Mouse (Mus musculus) midbrain, postnatal 0 days (tissue): ENCODE results near the gene Pla2r1. TPM values are rescaled to one million over a fixed set of nuclear protein-coding genes. Genes with fewer than 3 reads are reported as not detected.

Experiments
- ATAC-seq: fragments of 200-750 bp; cut with Nextera tagmentation; 2 replicates; pipeline ENCODE4 v1.8.0; 2017; ENCODE audit warnings: moderate number of reproducible peaks, mild to moderate bottlenecking, moderate TSS enrichment, moderate library complexity; ENCODE audit not compliant: low FRiP score
- DNase-seq: peaks from one replicate; pipeline ENCODE4 v3.0.0-alpha.2; 2015; ENCODE audit warnings: low spot score
- H3K27ac ChIP-seq: fragments of 300-500 bp; sonication (generic); 2 replicates; pipeline ENCODE4 v1.5.1; 2014; ENCODE audit warnings: low read depth, mild to moderate bottlenecking, low read length, mixed read lengths
- H3K27me3 ChIP-seq: fragments of 300-500 bp; sonication (generic); 2 replicates; pipeline ENCODE4 v1.6.1; 2014; ENCODE audit warnings: low read length, control low read depth, mixed read lengths; ENCODE audit not compliant: insufficient read depth
- H3K36me3 ChIP-seq: fragments of 300-500 bp; sonication (generic); 2 replicates; pipeline ENCODE4 v1.6.1; 2014; ENCODE audit warnings: low read length, control low read depth, mixed read lengths; ENCODE audit not compliant: insufficient read depth
- H3K4me1 ChIP-seq: fragments of 300-500 bp; sonication (generic); 2 replicates; pipeline ENCODE4 v1.6.1; 2014; ENCODE audit warnings: mild to moderate bottlenecking, control low read depth, antibody characterized with exemption, low read length, mixed read lengths; ENCODE audit not compliant: insufficient read depth
- H3K4me2 ChIP-seq: fragments of 300-500 bp; sonication (generic); 2 replicates; pipeline ENCODE4 v1.6.1; 2014; ENCODE audit warnings: low read depth, mild to moderate bottlenecking, low read length, mixed read lengths; ENCODE audit not compliant: poor library complexity, severe bottlenecking
- H3K4me3 ChIP-seq: fragments of 300-500 bp; sonication (generic); 2 replicates; pipeline ENCODE4 v1.5.1; 2014; ENCODE audit warnings: low read depth, mild to moderate bottlenecking, low read length, moderate library complexity
- H3K9ac ChIP-seq: fragments of 300-500 bp; sonication (generic); replicated peaks from 2 replicates; pipeline ENCODE4 v1.6.1; 2014; ENCODE audit warnings: mild to moderate bottlenecking, low read length, moderate library complexity, mixed read lengths; ENCODE audit not compliant: poor library complexity, severe bottlenecking
- H3K9me3 ChIP-seq: fragments of 300-500 bp; sonication (generic); 2 replicates; pipeline ENCODE4 v1.6.1; 2016; ENCODE audit warnings: low read length, control low read depth
- CTCF ChIP-seq: IDR thresholded peaks from 2 replicates; pipeline ENCODE4 v1.5.1; 2016; ENCODE audit warnings: antibody characterized with exemption, mild to moderate bottlenecking
- WGBS: fragments of 180-500 bp; shearing (Covaris S2); extraction: QIAGEN DNeasy Blood & Tissue Kit; methylation state at CpG from one replicate; pipeline ENCODE4 v1.1.7; 2014; 5-methylcytosine and 5-hydroxymethylcytosine counted together
- polyA plus RNA-seq: library from polyadenylated mRNA; unstranded; fragments of >200 nt; fragmentation: Nextera tagmentation; extraction: Ambion mirVana; gene quantifications from 2 replicates; pipeline ENCODE4 v1.2.1, GENCODE M21; 2015
- total RNA-seq: library from RNA; depleted of rRNA; stranded (reverse); fragments of >200 nt; gene quantifications from 2 replicates; pipeline ENCODE4 v1.2.3, GENCODE M21; 2014

The Pla2r1 gene
- total and polyA plus RNA-seq, 2 experiments from 2014 or later: 0.16 to 0.28 TPM

DNA sequence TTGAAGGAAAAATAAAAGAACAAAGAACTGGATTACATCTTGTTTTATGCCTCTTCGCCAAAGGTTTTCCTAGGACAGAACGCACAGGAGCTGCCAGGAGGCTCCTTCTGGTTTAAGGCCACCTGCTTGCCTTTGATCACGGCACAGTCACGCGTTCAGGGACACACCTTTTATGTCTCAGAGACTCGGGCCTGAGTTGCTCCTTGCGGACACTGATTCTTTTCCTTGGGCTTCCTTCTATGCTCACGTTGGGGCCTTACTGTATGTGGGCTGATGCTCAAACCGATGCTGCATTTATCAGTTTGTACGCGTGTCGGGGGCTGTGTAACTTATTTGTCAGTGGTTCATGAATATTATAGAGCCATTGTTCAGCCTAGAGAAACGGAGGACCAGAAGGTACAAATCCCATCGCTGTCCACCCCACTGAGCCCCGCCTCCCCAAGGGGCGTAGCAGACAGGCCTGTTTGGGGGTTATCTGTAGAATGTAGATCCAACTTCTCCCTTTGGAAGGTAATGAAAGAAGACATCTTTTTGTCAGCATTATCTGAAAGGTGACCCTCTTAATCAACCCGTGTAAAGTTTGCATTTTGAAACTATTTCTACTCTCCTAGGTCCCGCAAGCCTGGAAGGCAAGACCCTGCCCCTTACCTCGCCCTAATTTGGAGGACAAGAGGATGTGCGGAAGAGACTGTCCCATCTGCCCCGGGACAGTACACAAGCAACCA lies 769 bp downstream of the Pla2r1 start:
- 24% methylated on average over 21 of the region's 21 CpGs for WGBS
- H3K36me3 ChIP-seq: no peaks in the 10 kb centered on the region
- ATAC-seq (no peak), DNase-seq (no peak)
- H3K4me2 ChIP-seq: peak overlapping the region; percentile 57
- H3K27ac ChIP-seq: no peak overlapping the region
- 0 out of 2 replicates have a peak overlapping the region, but pooled peaks have one; percentile 33 for H3K9ac ChIP-seq
- peak overlapping the region; percentile 28 for H3K4me3 ChIP-seq
- peaks cover 15% of the 10 kb centered on the region; the same call in 1 of the 2 replicates for H3K27me3 ChIP-seq
- H3K9me3 ChIP-seq: no peaks in the 10 kb centered on the region
- peaks cover 8% of the 10 kb centered on the region; the same call in 1 of the 2 replicates for H3K4me1 ChIP-seq
- no peak for TF ChIP-seq CTCF

DNA sequence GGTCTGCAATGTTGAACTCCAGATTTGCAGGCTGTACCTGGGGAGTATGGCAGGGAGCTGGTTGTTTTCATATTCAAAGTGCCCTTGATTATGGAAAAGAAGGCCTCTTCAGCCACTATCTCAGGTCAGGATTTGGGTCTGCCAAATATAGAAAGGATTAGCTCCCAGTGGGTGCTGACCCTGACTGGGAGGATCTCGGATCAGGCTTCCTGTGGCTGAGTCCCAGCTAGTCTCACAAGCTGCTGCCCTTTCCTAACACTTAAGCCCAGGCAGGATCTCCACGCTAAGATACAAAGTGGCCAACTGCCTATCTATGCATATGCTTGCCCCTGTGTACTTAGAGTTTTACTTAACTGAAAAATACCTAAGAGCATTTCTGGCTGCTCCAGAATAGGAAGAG lies 1.4 kb downstream of the Pla2r1 start:
- WGBS: 55% methylated on average over 2 of the region's 2 CpGs
- Histone ChIP-seq H3K36me3 (no peaks in the 10 kb centered on the region), H3K9me3 (no peaks in the 10 kb centered on the region), H3K9ac (no peak overlapping the region), H3K27ac (no peak overlapping the region), H3K4me3 (no peak overlapping the region), H3K27me3 (peaks cover 15% of the 10 kb centered on the region; the same call in 1 of the 2 replicates), H3K4me2 (no peak overlapping the region), H3K4me1 (peaks cover 8% of the 10 kb centered on the region; the same call in 1 of the 2 replicates)
- ATAC-seq (no peak), DNase-seq (no peak)
- TF ChIP-seq CTCF: no peak

DNA sequence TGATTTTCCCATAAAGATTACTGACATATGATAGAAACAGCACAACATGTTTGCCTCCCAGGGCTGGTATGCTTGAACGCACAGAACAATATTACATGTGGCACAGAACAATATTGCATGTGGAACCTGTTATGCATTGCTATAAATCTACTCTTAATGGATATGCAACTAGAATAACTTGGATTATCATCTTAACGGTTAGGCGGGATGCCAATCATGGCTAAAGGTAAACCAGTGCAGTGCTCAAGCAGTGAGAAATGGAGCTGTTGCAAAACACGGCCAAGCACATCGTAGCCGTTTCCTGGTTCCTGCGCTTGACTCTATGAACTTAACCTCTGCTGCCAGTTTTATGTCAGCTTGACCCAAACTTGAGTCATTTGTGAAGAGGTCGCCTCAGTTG lies 2.6 kb downstream of the Pla2r1 start:
- no peak overlapping the region for H3K4me3 ChIP-seq
- H3K9me3 ChIP-seq: no peaks in the 10 kb centered on the region
- peaks cover 8% of the 10 kb centered on the region; the same call in 1 of the 2 replicates for H3K4me1 ChIP-seq
- ATAC-seq (no peak), DNase-seq (no peak)
- H3K9ac ChIP-seq: no peak overlapping the region
- no peak overlapping the region for H3K4me2 ChIP-seq
- no peak overlapping the region for H3K27ac ChIP-seq
- 96% methylated on average over 8 of the region's 8 CpGs for WGBS
- peaks cover 15% of the 10 kb centered on the region; the same call in 1 of the 2 replicates for H3K27me3 ChIP-seq
- TF ChIP-seq CTCF: no peak
- no peaks in the 10 kb centered on the region for H3K36me3 ChIP-seq

DNA sequence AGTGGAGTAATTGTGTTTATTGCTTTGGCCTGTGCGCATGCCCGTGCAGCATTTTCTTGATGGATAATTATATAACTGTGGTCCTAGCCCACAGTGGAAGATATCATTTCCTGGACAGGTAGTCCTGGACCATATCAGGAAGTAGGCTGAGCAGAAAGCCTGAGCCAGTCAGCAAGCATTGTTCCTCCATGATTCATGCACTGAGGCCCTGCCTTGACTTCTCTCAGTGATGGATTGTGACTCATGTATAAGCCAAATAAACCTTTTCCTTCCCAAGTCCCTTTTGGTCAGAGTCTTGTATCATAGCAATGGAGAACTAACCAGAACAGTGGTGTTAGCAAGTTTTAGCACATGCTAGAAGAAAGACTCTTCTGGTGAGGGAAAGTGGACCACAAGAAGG lies 3.3 kb downstream of the Pla2r1 start:
- ATAC-seq (no peak), DNase-seq (no peak)
- Histone ChIP-seq H3K4me1 (peaks cover 8% of the 10 kb centered on the region; the same call in 1 of the 2 replicates), H3K36me3 (no peaks in the 10 kb centered on the region), H3K4me3 (no peak overlapping the region), H3K27me3 (peaks cover 15% of the 10 kb centered on the region; the same call in 1 of the 2 replicates), H3K27ac (no peak overlapping the region), H3K9ac (no peak overlapping the region), H3K4me2 (no peak overlapping the region), H3K9me3 (no peaks in the 10 kb centered on the region)
- no peak for TF ChIP-seq CTCF
- 98% methylated on average over 2 of the region's 2 CpGs for WGBS

DNA sequence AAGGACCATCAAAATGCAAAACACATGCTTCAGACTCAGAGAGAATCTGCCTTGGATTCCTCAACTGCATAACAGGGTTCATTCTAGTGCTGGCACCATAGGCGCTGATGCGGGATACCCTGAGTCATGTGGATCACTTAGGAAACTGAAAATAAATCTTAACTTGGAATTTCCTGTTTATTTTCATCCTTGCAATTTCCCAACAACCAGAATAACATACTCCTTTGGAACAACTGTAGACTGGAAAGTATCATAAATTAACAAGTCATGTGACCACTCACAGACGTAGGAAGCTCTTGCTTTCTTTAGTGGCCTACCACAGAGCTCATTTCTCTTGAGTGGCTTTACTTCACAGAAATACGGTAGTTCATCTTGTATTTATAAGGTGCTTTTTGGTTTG lies 7.0 kb downstream of the Pla2r1 start:
- Histone ChIP-seq H3K36me3 (no peaks in the 10 kb centered on the region), H3K9me3 (no peaks in the 10 kb centered on the region), H3K4me3 (no peak overlapping the region), H3K4me2 (no peak overlapping the region), H3K4me1 (no peaks in the 10 kb centered on the region), H3K27ac (no peak overlapping the region), H3K9ac (no peak overlapping the region), H3K27me3 (no peaks in the 10 kb centered on the region)
- DNase-seq (no peak), ATAC-seq (no peak)
- 85% methylated on average over 4 of the region's 4 CpGs for WGBS
- no peak for TF ChIP-seq CTCF

DNA sequence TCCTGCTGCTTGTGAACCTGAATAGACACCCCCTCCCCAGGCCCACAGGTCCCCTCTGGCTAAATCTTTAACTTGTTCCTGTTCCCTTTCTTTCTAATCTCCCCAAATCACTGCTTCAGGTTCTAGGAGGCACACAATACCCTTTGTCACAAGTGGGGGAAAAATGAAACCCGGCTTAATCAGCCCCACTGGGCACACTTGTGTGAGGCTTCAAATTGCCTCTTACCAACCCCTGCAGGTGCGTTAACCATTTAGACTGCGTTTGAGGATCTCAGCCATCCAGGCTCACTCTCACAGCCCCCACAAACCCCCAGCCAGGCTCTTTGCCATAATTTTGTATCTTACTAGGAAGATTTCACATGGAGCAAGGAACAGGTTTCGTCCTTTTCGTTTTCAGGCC lies 9.1 kb downstream of the Pla2r1 start:
- 54% methylated on average over 5 of the region's 5 CpGs for WGBS
- no peaks in the 10 kb centered on the region for H3K36me3 ChIP-seq
- no peak for DNase-seq

More for the DNA sequence above, 9.1 kb downstream of the Pla2r1 start:
- TF ChIP-seq CTCF: no peak
- Histone ChIP-seq H3K27ac (no peak overlapping the region), H3K27me3 (no peaks in the 10 kb centered on the region), H3K4me3 (no peak overlapping the region), H3K9me3 (no peaks in the 10 kb centered on the region), H3K9ac (no peak overlapping the region), H3K4me2 (no peak overlapping the region), H3K4me1 (no peaks in the 10 kb centered on the region)
- no peak for ATAC-seq
